Mouse (Mus musculus) c-Kit-negative CD71-positive TER-119-positive erythroid progenitor cells, embryonic 14.5 days (primary cell): ENCODE measurements around the gene Egfl7.

Experiments used
- DNase-seq: peaks from one replicate; pipeline ENCODE4 v3.0.0-alpha.2; 2013; ENCODE audit warnings: low read depth, low spot score

Egfl7 gene

DNA sequence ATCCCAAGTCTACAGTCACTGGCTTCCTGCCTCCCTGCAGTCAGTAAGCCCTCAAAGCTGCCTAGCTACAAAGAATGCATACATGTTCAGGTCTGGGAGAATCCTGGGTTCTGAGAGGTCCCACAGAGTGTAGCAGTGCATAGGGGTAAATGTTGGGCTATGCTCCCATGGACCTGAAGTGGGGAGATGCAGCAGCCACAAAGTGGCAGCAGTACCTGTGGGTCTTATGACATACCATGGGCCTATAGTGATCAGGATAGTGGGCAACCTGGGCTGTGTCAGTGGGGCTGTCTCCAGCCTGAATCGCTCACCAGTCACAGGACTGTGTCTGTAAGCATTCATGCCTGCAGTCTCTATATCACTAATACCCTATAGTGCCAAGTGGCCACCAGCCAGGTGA is at the start of gene Egfl7:
TSS of gene Egfl7 (plus strand) at position 301 of the 400 bp plus-strand sequence.
- DNase-seq = no peak

- no peak for DNase-seq
These were observed 48.0 kb upstream of the Egfl7 start for GRCm38 (mm10) chr2:26531829-26532228.

DNA sequence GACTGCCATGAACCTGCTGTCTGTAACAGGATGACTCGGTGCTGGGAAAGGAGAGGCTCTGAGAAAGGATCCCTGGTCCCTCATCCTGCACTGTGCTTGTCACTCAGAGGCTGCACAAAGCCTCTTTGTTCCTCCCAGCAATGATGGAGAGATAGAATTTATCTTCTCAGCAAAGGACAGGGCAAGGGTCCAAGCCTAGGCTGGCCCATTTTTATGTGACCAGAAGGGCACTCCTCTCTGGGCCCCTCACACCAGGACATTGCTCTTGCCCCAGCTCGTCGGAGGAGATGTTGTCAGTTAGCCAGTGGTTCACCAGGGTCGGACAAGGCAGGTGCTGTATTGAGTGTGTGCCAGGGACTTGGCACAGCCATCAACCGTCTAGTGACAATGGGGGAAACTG is 46.6 kb upstream of the Egfl7 start:
- DNase-seq = no peak

DNA sequence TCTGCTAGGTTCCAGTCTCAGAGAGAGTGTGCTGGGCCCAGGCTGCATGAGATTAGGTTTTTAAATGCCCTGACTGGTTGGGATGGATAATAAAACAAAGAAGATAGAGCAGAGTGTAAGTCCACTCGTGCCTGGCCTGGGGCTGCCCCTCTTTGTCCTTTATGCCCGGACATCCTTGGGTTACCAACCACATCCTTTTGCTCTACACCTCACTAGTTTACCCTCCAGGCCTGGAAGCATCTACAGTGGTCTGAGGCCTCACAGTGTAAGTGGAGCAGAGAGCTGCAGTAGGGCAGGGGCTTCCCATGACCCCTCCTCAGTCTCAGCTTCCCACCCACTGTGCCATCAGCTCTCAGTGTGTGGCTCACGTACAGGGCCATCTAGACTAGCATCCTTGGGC is 45.7 kb upstream of the Egfl7 start:
- no peak for DNase-seq

GRCm38 (mm10) chr2:26534616-26535015 is 45.2 kb upstream of the Egfl7 start:
- DNase-seq = no peak

DNA sequence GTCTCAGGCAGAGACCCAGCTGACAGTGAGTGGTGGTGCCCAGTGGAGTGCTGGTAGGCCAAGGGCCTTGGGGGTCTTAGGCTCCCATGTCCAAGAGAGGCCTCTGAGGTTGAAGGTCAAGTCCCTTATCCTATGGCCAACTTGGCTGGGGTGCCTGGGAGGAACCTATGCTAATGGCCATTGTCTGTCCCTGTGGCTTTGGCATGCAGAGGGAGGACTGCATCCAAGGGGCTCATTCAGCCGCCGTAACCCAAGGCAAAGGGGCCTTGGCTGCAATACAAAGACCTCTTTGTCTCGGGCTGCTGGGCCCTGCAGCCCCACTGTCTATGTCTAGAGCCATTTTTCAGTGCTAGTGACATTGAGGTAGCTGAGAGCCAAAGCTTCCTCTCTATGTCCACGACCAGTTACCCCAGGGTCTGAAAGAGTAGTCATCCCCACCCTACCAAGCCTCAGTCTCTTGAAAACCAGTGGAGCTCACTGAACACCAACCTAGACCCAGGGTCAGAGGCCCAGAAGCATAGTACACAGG is 44.2 kb upstream of the Egfl7 start:
- DNase-seq = no peak

DNA sequence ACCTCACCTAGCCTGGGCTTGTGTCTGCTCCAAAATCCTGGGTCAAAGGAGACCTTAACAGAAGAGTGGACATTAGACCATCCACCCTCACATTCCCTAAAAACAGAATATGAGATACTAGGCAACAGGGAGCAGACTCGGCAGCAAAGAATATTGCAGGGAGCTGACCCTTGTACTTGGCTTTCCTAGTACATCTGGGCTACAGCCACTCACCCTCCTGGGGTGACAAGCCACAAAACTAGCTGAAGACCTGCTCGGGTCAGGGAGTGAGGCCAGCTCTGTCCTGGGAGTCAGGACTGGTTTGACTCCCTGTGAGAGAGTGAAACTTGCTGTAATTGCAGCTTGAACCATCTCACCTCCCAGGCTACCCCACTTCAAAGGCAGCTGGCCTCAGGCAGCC is 40.3 kb upstream of the Egfl7 start:
- no peak for DNase-seq

DNA sequence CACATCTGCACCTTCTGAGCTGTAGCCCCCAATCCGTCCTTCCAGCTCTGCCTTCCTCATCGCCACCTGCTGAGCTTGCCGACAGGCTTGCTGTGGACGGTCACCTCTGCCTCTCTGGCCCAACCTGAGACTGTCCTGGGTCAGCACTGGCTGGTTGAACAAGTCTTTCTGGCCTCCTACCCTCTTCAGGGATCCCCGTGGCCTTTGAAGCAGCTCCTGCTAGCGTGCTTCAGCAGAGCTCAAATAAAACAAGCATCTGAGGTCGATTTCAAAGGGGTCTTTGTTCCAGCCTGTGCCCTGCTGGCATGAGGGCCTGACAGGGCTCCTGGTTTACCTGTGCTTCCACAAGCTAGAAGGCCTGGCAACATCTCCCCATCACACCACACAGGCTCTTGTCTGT is 39.1 kb upstream of the Egfl7 start:
- no peak for DNase-seq

GRCm38 (mm10) chr2:26541258-26541910 is 38.4 kb upstream of the Egfl7 start:
- DNase-seq = no peak

- DNase-seq = no peak
These were observed 36.7 kb upstream of the Egfl7 start for GRCm38 (mm10) chr2:26543155-26543554.

DNA sequence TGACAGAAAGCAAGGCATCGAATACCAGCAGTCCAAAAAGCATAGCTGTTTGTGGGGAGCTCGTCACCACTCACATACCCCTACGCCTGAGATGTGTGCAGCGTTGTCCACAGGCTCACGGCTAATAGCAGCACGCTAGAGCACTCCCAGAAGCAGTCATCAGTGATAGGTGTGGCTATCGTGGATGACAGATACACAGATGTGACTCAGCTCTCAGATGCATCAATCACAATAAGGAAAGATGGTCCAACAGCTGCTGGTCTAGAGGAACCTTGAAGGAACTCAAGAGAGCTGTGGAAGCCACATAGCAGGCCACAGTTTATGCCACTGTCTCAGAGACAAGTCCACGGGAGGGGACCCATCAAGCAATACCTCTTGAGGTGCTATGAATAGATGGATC is 36.0 kb upstream of the Egfl7 start:
- no peak for DNase-seq

GRCm38 (mm10) chr2:26544265-26544664 is 35.5 kb upstream of the Egfl7 start:
- no peak for DNase-seq

- no peak for DNase-seq
These were observed 32.3 kb upstream of the Egfl7 start for GRCm38 (mm10) chr2:26547481-26547880.

- no peak for DNase-seq
These were observed 30.0 kb upstream of the Egfl7 start for GRCm38 (mm10) chr2:26549801-26550200.

DNA sequence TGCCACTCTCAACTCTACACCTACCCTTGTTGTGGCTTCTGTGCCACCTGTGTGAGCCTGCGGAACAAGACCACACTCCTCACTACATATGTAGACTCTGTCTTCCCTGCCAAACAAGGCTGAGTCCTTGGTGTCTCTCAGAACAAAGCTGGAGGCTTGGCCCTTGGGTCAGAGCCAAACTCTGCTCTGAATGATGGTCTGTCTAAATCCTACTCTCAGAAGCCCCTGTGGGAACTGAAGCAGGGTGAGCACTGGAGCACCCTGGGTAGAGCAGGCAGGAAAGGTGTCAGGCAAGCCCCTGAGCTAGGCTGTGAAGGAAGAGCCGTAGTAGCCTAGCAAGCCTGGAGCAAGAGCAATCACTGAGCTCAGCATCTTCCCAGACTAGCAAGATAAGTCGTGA is 29.6 kb upstream of the Egfl7 start:
- DNase-seq = no peak

DNA sequence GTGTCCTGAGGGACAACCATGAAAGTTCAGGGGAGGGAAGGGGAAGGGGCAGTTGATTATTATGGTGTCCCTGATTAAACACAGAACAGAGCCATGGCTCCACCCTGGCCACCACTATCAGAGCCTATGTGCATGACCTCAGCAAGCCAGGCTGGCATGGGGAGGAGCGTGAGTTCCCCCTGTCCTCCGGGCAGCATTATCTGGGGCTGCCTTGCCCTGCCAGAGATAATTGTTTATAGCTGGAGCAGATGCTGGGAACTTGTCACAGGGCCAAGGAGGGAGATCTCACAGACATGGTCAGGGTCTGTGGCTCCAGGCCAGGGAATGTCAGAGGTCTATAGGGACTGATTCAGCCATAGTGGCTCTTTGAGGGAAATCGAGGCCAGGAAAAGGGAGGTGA is 29.0 kb upstream of the Egfl7 start:
- DNase-seq = no peak

GRCm38 (mm10) chr2:26551446-26551845 is 28.4 kb upstream of the Egfl7 start:
- no peak for DNase-seq

DNA sequence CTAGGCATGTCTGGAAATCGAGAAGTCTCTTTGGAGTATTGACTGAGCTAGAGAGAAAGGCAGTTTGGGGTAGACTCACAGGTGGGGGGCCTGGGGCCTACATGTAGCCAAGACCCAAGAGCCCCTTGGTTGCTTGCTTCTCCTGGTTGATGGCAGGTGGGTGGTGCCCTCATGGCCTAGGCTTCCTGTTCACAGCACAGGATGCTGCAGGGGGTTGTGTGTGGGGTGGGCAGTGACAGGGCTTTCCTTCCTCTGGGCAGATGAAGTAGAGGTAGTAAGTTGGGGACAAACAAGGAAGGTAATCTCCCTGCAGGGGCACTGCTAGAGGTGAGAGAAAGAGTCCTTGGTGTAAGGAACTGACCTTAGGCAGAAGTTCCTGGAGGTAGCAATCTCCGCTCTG is 27.7 kb upstream of the Egfl7 start:
- DNase-seq = no peak

GRCm38 (mm10) chr2:26553904-26554303 is 25.9 kb upstream of the Egfl7 start:
- DNase-seq = no peak

- DNase-seq = no peak
These were observed 24.7 kb upstream of the Egfl7 start for GRCm38 (mm10) chr2:26555076-26555475.

- DNase-seq = no peak
These were observed 23.2 kb upstream of the Egfl7 start for GRCm38 (mm10) chr2:26556535-26556993.

- no peak for DNase-seq
These were observed 19.3 kb upstream of the Egfl7 start for GRCm38 (mm10) chr2:26560506-26560905.

- DNase-seq = no peak
These were observed 18.3 kb upstream of the Egfl7 start for GRCm38 (mm10) chr2:26561351-26562016.
